Mouse (Mus musculus) cerebellum, adult 2 months (tissue): ENCODE results near the gene Mettl7a1.
"Not testable (repeated sequence)": the region's sequence is repeated elsewhere in the genome, so short reads cannot be mapped to it uniquely, and the experiment has no call there.

Experiments
- CTCF ChIP-seq: fragments of 200-500 bp; IDR thresholded peaks from 2 replicates; pipeline ENCODE4 v1.5.1; 2011; ENCODE audit warnings: low read depth, mild to moderate bottlenecking, control low read depth, low read length, moderate library complexity, borderline replicate concordance; ENCODE audit not compliant: insufficient read depth
- POLR2A ChIP-seq: fragments of 200-500 bp; IDR thresholded peaks from 2 replicates; pipeline ENCODE4 v1.6.1; 2011; ENCODE audit warnings: low read length, control low read depth, borderline replicate concordance; ENCODE audit not compliant: insufficient read depth

GRCm38 (mm10) chr15:100329336-100329735 lies 25.4 kb downstream of the Mettl7a1 start:
- TF ChIP-seq CTCF, POLR2A: not testable (repeated sequence)
